Mouse (Mus musculus): ENCODE data around the gene Crtc3. TPM values are rescaled to one million over a fixed set of nuclear protein-coding genes. Genes with fewer than 3 reads are reported as not detected.

The Crtc3 gene
- total and polyA plus RNA-seq, 3 experiments = 4.2 to 15.8 TPM; not detected in 1

GRCm38 (mm10) chr7:80586681-80587660 lies 101.7 kb downstream of the Crtc3 start:
- H3K4me1 ChIP-seq (ENCODE audit: control insufficient read depth in 1 of 2, insufficient read depth in 2 of 2, low read length in 2 of 2) = peaks cover 3 to 11% of the 10 kb centered on the region in 2 experiments; a peak in 3 of 4 replicates
- no peaks in the 10 kb centered on the region for H3K27me3 ChIP-seq (ENCODE audit: control insufficient read depth in 1 of 2, insufficient read depth in 2 of 2, low read length in 2 of 2)
- H3K79me2 ChIP-seq (ENCODE audit: control insufficient read depth, insufficient read depth, low read length, poor library complexity) = no peaks in the 10 kb centered on the region
- no peak overlapping the region for H3K4me3 ChIP-seq (ENCODE audit: control insufficient read depth in 1 of 2, insufficient read depth in 1 of 2, low read depth in 2 of 2, low read length in 2 of 2)
- H3K36me3 ChIP-seq (ENCODE audit: control insufficient read depth in 1 of 2, insufficient read depth in 2 of 2, low read length in 2 of 2) = peaks cover 0 to 3% of the 10 kb centered on the region in 2 experiments; a peak in 1 of 4 replicates
- no peak for DNase-seq (ENCODE audit: low read depth, low spot score)
- TF ChIP-seq GATA1 (IDR thresholded peaks at IDR 0.05; ENCODE audit: low read depth, low read length) (no peak), GABPA (IDR thresholded peaks at IDR 0.05; ENCODE audit: low read depth, low read length) (no peak), JUND (IDR thresholded peaks at IDR 0.05; ENCODE audit: low read depth, low read length) (no peak), HCFC1 (IDR thresholded peaks at IDR 0.05; ENCODE audit: low read depth, low read length) (no peak), ZC3H11A (IDR thresholded peaks at IDR 0.05; ENCODE audit: low read depth, low read length) (no peak), ELF1 (IDR thresholded peaks at IDR 0.05; ENCODE audit: low read depth, low read length) (no peak), UBTF (IDR thresholded peaks at IDR 0.05; ENCODE audit: borderline replicate concordance, insufficient read depth, low read depth, low read length) (no peak), POLR2AphosphoS5 (IDR thresholded peaks at IDR 0.05; ENCODE audit: borderline replicate concordance, low read depth, low read length) (no peak), USF1 (IDR thresholded peaks at IDR 0.05; ENCODE audit: low read depth, low read length) (no peak), MAFK (IDR thresholded peaks at IDR 0.05; ENCODE audit: borderline replicate concordance, low read depth, low read length) (no peak), EP300 (IDR thresholded peaks at IDR 0.05; ENCODE audit: low read depth in 1 of 2, low read length in 2 of 2) (no peak), CTCF (IDR thresholded peaks at IDR 0.05 in 2 of 3, conservative IDR thresholded peaks at IDR 0.05 in 1 of 3; ENCODE audit: control insufficient read depth in 1 of 3, insufficient read depth in 1 of 3, low read depth in 2 of 3, low read length in 3 of 3, poor library complexity in 1 of 3, severe bottlenecking in 1 of 3) (no peak), SIN3A (IDR thresholded peaks at IDR 0.05; ENCODE audit: low read length) (no peak), ETS1 (IDR thresholded peaks at IDR 0.05; ENCODE audit: low read depth, low read length) (no peak)
- H3K9me3 ChIP-seq (replicated peaks; ENCODE audit: insufficient read depth, low read length) = no peaks in the 10 kb centered on the region
- no peak overlapping the region for H3K9ac ChIP-seq (ENCODE audit: control insufficient read depth, low read depth, low read length, poor library complexity, severe bottlenecking)
- H3K27ac ChIP-seq (ENCODE audit: control insufficient read depth, low read depth, low read length) = no peak overlapping the region

- Histone ChIP-seq H3K27me3 (ENCODE audit: control insufficient read depth in 1 of 2, insufficient read depth in 2 of 2, low read length in 2 of 2) (no peaks in the 10 kb centered on the region), H3K27ac (ENCODE audit: control insufficient read depth, low read depth, low read length) (no peak overlapping the region), H3K9ac (ENCODE audit: control insufficient read depth, low read depth, low read length, poor library complexity, severe bottlenecking) (no peak overlapping the region), H3K79me2 (ENCODE audit: control insufficient read depth, insufficient read depth, low read length, poor library complexity) (no peaks in the 10 kb centered on the region), H3K9me3 (replicated peaks; ENCODE audit: insufficient read depth, low read length) (no peaks in the 10 kb centered on the region), H3K36me3 (ENCODE audit: control insufficient read depth in 1 of 2, insufficient read depth in 2 of 2, low read length in 2 of 2) (peaks cover 0 to 3% of the 10 kb centered on the region in 2 experiments; a peak in 1 of 4 replicates), H3K4me3 (ENCODE audit: control insufficient read depth in 1 of 2, insufficient read depth in 1 of 2, low read depth in 2 of 2, low read length in 2 of 2) (no peak overlapping the region), H3K4me1 (ENCODE audit: control insufficient read depth in 1 of 2, insufficient read depth in 2 of 2, low read length in 2 of 2) (peaks cover 3 to 11% of the 10 kb centered on the region in 2 experiments; a peak in 3 of 4 replicates)
- TF ChIP-seq RCOR1 (IDR thresholded peaks at IDR 0.05; ENCODE audit: low read depth, low read length) (no peak), RAD21 (IDR thresholded peaks at IDR 0.05; ENCODE audit: low read depth, low read length) (no peak), GATA1 (IDR thresholded peaks at IDR 0.05; ENCODE audit: low read depth, low read length) (no peak), TBP (IDR thresholded peaks at IDR 0.05; ENCODE audit: low read depth, low read length) (no peak), MAFK (IDR thresholded peaks at IDR 0.05; ENCODE audit: borderline replicate concordance, low read depth, low read length) (no peak), JUND (IDR thresholded peaks at IDR 0.05; ENCODE audit: low read depth, low read length) (no peak), SIN3A (IDR thresholded peaks at IDR 0.05; ENCODE audit: low read length) (no peak), ZNF384 (IDR thresholded peaks at IDR 0.05; ENCODE audit: low read depth, low read length) (no peak), MXI1 (IDR thresholded peaks at IDR 0.05; ENCODE audit: low read depth, low read length) (no peak), USF1 (IDR thresholded peaks at IDR 0.05; ENCODE audit: low read depth, low read length) (no peak), KAT2A (conservative IDR thresholded peaks at IDR 0.05; ENCODE audit: low read depth, low read length) (no peak), E2F4 (IDR thresholded peaks at IDR 0.05; ENCODE audit: borderline replicate concordance, low read depth, low read length) (no peak)
- DNase-seq (ENCODE audit: low read depth, low spot score) = no peak
These were observed 102.5 kb downstream of the Crtc3 start for GRCm38 (mm10) chr7:80586161-80586560.
